Mouse (Mus musculus): ENCODE measurements at regions not wholly inside any gene's neighbourhood (a gene's known extent, or its start where the extent isn't known, plus 50 kb on each side); places are given as distances from the start of the nearest gene placed in this dataset.

DNA sequence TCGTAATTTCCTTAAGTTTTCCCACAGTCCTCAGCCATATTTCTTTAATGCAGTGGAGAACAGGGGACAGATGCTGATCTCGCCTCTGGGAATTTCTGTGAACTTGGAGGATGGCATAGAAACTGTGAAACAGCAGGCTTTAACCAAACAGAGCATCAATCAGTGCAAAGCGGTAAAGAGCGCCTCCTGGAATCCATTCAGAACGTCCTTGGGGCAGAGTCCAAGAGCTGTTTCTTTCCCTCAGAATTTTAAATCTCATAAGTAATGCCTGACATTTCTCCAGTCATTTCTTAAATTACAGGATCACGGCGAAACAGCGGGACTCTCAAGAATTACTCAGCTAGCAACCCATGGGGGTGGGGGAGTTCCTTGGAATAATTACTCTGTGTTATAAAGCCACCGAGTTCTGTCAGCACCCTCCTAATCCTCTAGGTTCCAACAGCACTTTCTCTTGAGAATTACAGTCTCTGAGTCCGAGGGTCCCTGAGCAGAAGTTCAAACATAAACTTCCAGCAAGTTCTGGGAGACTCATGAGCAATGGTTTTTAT, 105.2 kb upstream of the Rhobtb1 start:
- DNase-seq (ENCODE audit: low read depth): peak; percentile 69
- TF ChIP-seq POLR2A (IDR thresholded peaks at IDR 0.05; ENCODE audit: borderline replicate concordance, extremely low read depth, insufficient read depth, insufficient read length, poor library complexity, severe bottlenecking) (no peak), CTCF (IDR thresholded peaks at IDR 0.05; ENCODE audit: borderline replicate concordance, extremely low read depth, insufficient read depth, insufficient read length) (no peak)

DNA sequence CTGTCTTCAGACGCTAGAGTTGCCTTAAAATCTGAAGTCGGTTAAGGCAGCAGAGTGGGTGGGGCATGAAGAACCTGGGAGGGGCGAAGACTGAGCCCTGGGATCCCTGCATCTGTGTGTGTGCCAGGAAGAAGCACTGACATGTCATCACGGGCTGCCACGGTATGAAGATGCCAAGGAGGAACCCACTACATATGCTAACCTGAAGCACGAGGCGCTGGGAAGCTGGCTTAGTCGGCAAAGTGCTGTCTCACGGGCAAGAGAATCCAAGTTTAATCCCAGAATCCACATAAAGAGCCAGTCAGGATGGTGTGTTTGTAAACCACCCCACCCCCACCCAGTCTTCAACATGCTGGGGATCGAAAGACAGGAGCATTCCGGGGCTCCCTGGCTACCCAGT, 73.2 kb upstream of the Rhobtb1 start:
- no peak for TF ChIP-seq POLR2A (IDR thresholded peaks at IDR 0.05; ENCODE audit: borderline replicate concordance, extremely low read depth, insufficient read depth, insufficient read length, poor library complexity, severe bottlenecking)
- no peak for TF ChIP-seq CTCF (IDR thresholded peaks at IDR 0.05; ENCODE audit: borderline replicate concordance, extremely low read depth, insufficient read depth, insufficient read length)
- DNase-seq (ENCODE audit: low read depth): peak; percentile 60

DNA sequence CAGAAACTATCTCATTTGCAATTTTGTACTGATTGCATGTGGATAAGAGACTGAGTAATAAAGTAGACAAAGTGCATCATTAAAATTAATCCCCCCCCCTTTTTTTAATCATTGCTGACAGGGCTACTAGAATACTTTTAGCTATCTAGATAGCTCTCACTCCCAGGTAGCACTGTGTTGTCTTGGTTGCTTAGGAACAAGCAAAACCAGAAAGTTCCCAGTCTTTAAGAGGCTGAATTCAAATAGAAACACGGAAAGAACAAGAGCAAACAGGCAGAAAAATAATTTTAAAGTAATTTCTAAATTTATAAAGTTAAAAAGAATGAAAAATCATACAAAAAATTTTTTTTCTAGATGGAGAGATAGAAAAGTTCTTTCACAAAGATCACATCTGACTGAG, 65.0 kb upstream of the Rhobtb1 start:
- TF ChIP-seq CTCF (IDR thresholded peaks at IDR 0.05; ENCODE audit: borderline replicate concordance, extremely low read depth, insufficient read depth, insufficient read length): no peak
- TF ChIP-seq POLR2A (IDR thresholded peaks at IDR 0.05; ENCODE audit: borderline replicate concordance, extremely low read depth, insufficient read depth, insufficient read length, poor library complexity, severe bottlenecking): no peak
- DNase-seq (ENCODE audit: low read depth): no peak

- DNase-seq (ENCODE audit: low read depth): no peak
- no peak for TF ChIP-seq POLR2A (IDR thresholded peaks at IDR 0.05; ENCODE audit: borderline replicate concordance, extremely low read depth, insufficient read depth, insufficient read length, poor library complexity, severe bottlenecking)
Observed at GRCm38 (mm10) chr10:69091872-69092271, 59.4 kb upstream of the Rhobtb1 start.

DNA sequence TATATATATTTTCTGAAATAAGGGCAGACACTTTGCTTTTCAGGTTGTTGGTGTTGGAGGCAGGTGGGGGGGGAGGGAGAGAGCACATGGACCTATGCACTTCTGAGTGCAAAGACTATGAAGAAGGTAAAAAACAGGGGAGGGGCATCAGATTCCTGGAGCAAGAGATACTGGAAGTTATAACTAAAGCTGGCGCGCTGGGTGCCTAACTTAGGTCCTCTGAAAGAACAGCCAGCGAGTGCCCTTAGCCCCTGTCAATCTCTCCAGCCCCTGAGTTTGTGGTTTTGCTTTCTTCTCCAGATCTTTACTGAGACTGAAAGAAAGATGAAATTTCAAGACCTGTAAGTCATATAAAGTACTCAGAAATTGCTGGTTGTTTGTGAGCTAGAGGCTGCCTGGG, 51.2 kb upstream of the Rhobtb1 start:
- TF ChIP-seq CTCF (IDR thresholded peaks at IDR 0.05; ENCODE audit: borderline replicate concordance, extremely low read depth, insufficient read depth, insufficient read length): no peak
- TF ChIP-seq POLR2A (IDR thresholded peaks at IDR 0.05; ENCODE audit: borderline replicate concordance, extremely low read depth, insufficient read depth, insufficient read length, poor library complexity, severe bottlenecking): no peak
- no peak for DNase-seq (ENCODE audit: low read depth)

GRCm38 (mm10) chr10:69100742-69101141, 50.5 kb upstream of the Rhobtb1 start:
- DNase-seq (ENCODE audit: low read depth): peak; percentile 38
